Mouse (Mus musculus) ES-Bruce4 (cell line): Measurements from ENCODE around the gene Ppp2r5c. TPM values are rescaled to one million over a fixed set of nuclear protein-coding genes. Genes with fewer than 3 reads are reported as not detected.

Experiments
- H3K27ac ChIP-seq: 2 replicates; pipeline ENCODE4 v1.5.1; 2012; ENCODE audit warnings: low read length, inconsistent platforms; ENCODE audit not compliant: insufficient read depth
- H3K27me3 ChIP-seq: 2 replicates; pipeline ENCODE4 v1.6.1; 2012; ENCODE audit warnings: mild to moderate bottlenecking, low read length, inconsistent platforms; ENCODE audit not compliant: control insufficient read depth, poor library complexity, insufficient read depth, severe bottlenecking
- H3K36me3 ChIP-seq: 2 replicates; pipeline ENCODE4 v1.6.1; 2012; ENCODE audit warnings: inconsistent platforms, mild to moderate bottlenecking, low read length, moderate library complexity; ENCODE audit not compliant: control insufficient read depth, poor library complexity, insufficient read depth, severe bottlenecking
- H3K4me1 ChIP-seq: one replicate; pipeline ENCODE4 v1.8.1; 2011; ENCODE audit warnings: low read length; ENCODE audit not compliant: control insufficient read depth, insufficient read depth
- H3K4me3 ChIP-seq: 2 replicates; pipeline ENCODE4 v1.5.1; 2011; ENCODE audit warnings: low read depth, mild to moderate bottlenecking, low read length
- H3K9ac ChIP-seq: 2 replicates; pipeline ENCODE4 v1.6.1; 2012; ENCODE audit warnings: low read depth, mild to moderate bottlenecking, inconsistent platforms; ENCODE audit not compliant: poor library complexity, severe bottlenecking
- H3K9me3 ChIP-seq: replicated peaks from 2 replicates; pipeline ENCODE4 v1.6.1; 2012; ENCODE audit warnings: mild to moderate bottlenecking, low read length, inconsistent platforms; ENCODE audit not compliant: control insufficient read depth, poor library complexity, insufficient read depth, severe bottlenecking
- CTCF ChIP-seq: IDR thresholded peaks from one replicate; pipeline ENCODE4 v1.8.1; 2011; ENCODE audit warnings: low read depth, low read length
- EP300 ChIP-seq: IDR thresholded peaks from 2 replicates; pipeline ENCODE4 v1.6.1; 2011; ENCODE audit warnings: low read depth, low read length; ENCODE audit not compliant: insufficient read depth
- POLR2A ChIP-seq: IDR thresholded peaks from one replicate; pipeline ENCODE4 v1.8.1; 2011; ENCODE audit warnings: low read length; ENCODE audit not compliant: insufficient read depth
- polyA plus RNA-seq: library from polyadenylated mRNA; stranded (reverse); fragments of >200 nt; gene quantifications from 2 replicates; pipeline ENCODE4 v1.2.4, GENCODE M21; 2011; ENCODE audit warnings: low read depth; ENCODE audit not compliant: missing spikeins, insufficient read depth, insufficient read length

Gene Ppp2r5c
- polyA plus RNA-seq, 1 experiment, result 223 TPM

GRCm38 (mm10) chr12:110454223-110454622 lies 7.3 kb downstream of the Ppp2r5c start:
- Histone ChIP-seq H3K27me3 (no peaks in the 10 kb centered on the region), H3K9ac (no peak overlapping the region), H3K36me3 (peaks cover 8% of the 10 kb centered on the region), H3K27ac (no peak overlapping the region), H3K4me3 (peak overlapping the region; percentile 0; the same call in 1 of the 2 replicates), H3K4me1 (peaks cover 6% of the 10 kb centered on the region), H3K9me3 (no peaks in the 10 kb centered on the region)
- TF ChIP-seq EP300 (no peak), CTCF (peak; percentile 78)

DNA sequence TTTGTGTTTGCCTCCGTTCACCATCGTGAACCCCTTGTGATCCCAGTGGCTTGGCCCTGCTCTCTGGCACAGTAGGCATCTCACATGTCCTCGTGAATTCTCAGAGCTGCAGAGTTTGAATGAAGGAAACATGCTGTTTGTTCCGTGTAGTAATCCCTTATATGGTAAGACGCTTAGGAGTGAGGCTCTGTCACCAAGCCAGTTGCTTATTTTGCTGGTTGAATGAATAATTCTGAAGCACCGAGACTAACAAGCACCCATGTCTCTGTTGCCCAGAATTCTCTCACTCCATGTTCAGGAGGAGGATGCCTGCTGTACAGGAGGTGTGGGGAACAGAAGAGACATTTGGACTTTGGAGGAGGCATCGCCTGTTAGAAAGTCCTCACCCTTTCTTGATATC lies 9.1 kb downstream of the Ppp2r5c start:
- Histone ChIP-seq H3K27me3 (no peaks in the 10 kb centered on the region), H3K27ac (no peak overlapping the region), H3K36me3 (no peaks in the 10 kb centered on the region; the same call in 1 of the 2 replicates), H3K9ac (no peak overlapping the region), H3K4me3 (no peak overlapping the region), H3K4me1 (peaks cover 6% of the 10 kb centered on the region), H3K9me3 (no peaks in the 10 kb centered on the region)
- no peak for TF ChIP-seq CTCF
- TF ChIP-seq POLR2A, result no peak
- no peak for TF ChIP-seq EP300

- Histone ChIP-seq H3K9me3 (no peaks in the 10 kb centered on the region), H3K9ac (no peak overlapping the region), H3K36me3 (no peaks in the 10 kb centered on the region), H3K27me3 (no peaks in the 10 kb centered on the region), H3K27ac (no peak overlapping the region), H3K4me1 (peaks cover 4% of the 10 kb centered on the region), H3K4me3 (no peak overlapping the region)
- TF ChIP-seq POLR2A, result no peak
- TF ChIP-seq CTCF, result no peak
- no peak for TF ChIP-seq EP300
Measured at GRCm38 (mm10) chr12:110458667-110459066, 11.7 kb downstream of the Ppp2r5c start.

GRCm38 (mm10) chr12:110460418-110461300 lies 13.7 kb downstream of the Ppp2r5c start:
- Histone ChIP-seq H3K27me3 (no peaks in the 10 kb centered on the region), H3K4me1 (peaks cover 6% of the 10 kb centered on the region), H3K4me3 (no peak overlapping the region), H3K9ac (no peak overlapping the region), H3K9me3 (no peaks in the 10 kb centered on the region), H3K36me3 (no peaks in the 10 kb centered on the region), H3K27ac (no peak overlapping the region)
- no peak for TF ChIP-seq EP300
- no peak for TF ChIP-seq CTCF
- TF ChIP-seq POLR2A, result no peak

GRCm38 (mm10) chr12:110463711-110464110 lies 16.8 kb downstream of the Ppp2r5c start:
- Histone ChIP-seq H3K36me3 (peaks cover 5% of the 10 kb centered on the region; the same call in 1 of the 2 replicates), H3K4me3 (no peak overlapping the region), H3K4me1 (peaks cover 2% of the 10 kb centered on the region), H3K27ac (no peak overlapping the region), H3K9me3 (no peaks in the 10 kb centered on the region), H3K27me3 (no peaks in the 10 kb centered on the region), H3K9ac (no peak overlapping the region)
- TF ChIP-seq CTCF (no peak), EP300 (no peak), POLR2A (no peak)

- H3K27ac ChIP-seq, result peak overlapping the region; percentile 99
- no peaks in the 10 kb centered on the region for H3K27me3 ChIP-seq
- TF ChIP-seq POLR2A (no peak), EP300 (peak; percentile 88)
- H3K4me1 ChIP-seq, result peaks cover 6% of the 10 kb centered on the region
- no peaks in the 10 kb centered on the region for H3K9me3 ChIP-seq
- peak overlapping the region; percentile 38 for H3K9ac ChIP-seq
- H3K36me3 ChIP-seq, result peaks cover 2% of the 10 kb centered on the region
- H3K4me3 ChIP-seq, result no peak overlapping the region
Measured at GRCm38 (mm10) chr12:110471426-110471825, 24.5 kb downstream of the Ppp2r5c start.
